Mouse (Mus musculus) testis, adult 2 months (tissue): Measurements from ENCODE around the gene Trp53i13. TPM values are rescaled to one million over a fixed set of nuclear protein-coding genes. Genes with fewer than 3 reads are reported as not detected.

Experiments used
- H3K27ac ChIP-seq: fragments of 200-500 bp; 2 replicates; pipeline ENCODE4 v1.5.1; 2012; ENCODE audit warnings: low read depth, low read length; ENCODE audit not compliant: control insufficient read depth, insufficient read depth
- H3K27me3 ChIP-seq: fragments of 200-500 bp; 2 replicates; pipeline ENCODE4 v1.6.1; 2012; ENCODE audit warnings: mild to moderate bottlenecking, low read length, moderate library complexity; ENCODE audit not compliant: control insufficient read depth, insufficient read depth
- H3K36me3 ChIP-seq: fragments of 200-500 bp; 2 replicates; pipeline ENCODE4 v1.6.1; 2012; ENCODE audit warnings: mild to moderate bottlenecking, low read length; ENCODE audit not compliant: control insufficient read depth, insufficient read depth
- H3K4me1 ChIP-seq: fragments of 200-500 bp; 2 replicates; pipeline ENCODE4 v1.6.1; 2012; ENCODE audit warnings: low read length; ENCODE audit not compliant: control insufficient read depth, insufficient read depth
- H3K4me3 ChIP-seq: fragments of 200-500 bp; 2 replicates; pipeline ENCODE4 v1.5.1; 2012; ENCODE audit warnings: low read depth, mild to moderate bottlenecking, low read length, moderate library complexity, mixed read lengths; ENCODE audit not compliant: control insufficient read depth
- CTCF ChIP-seq: fragments of 200-500 bp; IDR thresholded peaks from 2 replicates; pipeline ENCODE4 v1.5.1; 2012; ENCODE audit warnings: low read depth, mild to moderate bottlenecking, inconsistent platforms, low read length, moderate library complexity; ENCODE audit not compliant: control insufficient read depth, insufficient read depth, insufficient replicate concordance
- POLR2A ChIP-seq: fragments of 200-500 bp; IDR thresholded peaks from 2 replicates; pipeline ENCODE4 v1.6.1; 2012; ENCODE audit warnings: low read depth, mild to moderate bottlenecking, inconsistent platforms, low read length, moderate library complexity; ENCODE audit not compliant: control insufficient read depth
- polyA plus RNA-seq: library from polyadenylated mRNA; depleted of rRNA; stranded (reverse); fragments of >200 nt; gene quantifications from 2 replicates; pipeline ENCODE4 v1.2.3, GENCODE M21; 2012

Trp53i13 gene
- polyA plus RNA-seq, 1 experiment: 46.7 TPM

DNA sequence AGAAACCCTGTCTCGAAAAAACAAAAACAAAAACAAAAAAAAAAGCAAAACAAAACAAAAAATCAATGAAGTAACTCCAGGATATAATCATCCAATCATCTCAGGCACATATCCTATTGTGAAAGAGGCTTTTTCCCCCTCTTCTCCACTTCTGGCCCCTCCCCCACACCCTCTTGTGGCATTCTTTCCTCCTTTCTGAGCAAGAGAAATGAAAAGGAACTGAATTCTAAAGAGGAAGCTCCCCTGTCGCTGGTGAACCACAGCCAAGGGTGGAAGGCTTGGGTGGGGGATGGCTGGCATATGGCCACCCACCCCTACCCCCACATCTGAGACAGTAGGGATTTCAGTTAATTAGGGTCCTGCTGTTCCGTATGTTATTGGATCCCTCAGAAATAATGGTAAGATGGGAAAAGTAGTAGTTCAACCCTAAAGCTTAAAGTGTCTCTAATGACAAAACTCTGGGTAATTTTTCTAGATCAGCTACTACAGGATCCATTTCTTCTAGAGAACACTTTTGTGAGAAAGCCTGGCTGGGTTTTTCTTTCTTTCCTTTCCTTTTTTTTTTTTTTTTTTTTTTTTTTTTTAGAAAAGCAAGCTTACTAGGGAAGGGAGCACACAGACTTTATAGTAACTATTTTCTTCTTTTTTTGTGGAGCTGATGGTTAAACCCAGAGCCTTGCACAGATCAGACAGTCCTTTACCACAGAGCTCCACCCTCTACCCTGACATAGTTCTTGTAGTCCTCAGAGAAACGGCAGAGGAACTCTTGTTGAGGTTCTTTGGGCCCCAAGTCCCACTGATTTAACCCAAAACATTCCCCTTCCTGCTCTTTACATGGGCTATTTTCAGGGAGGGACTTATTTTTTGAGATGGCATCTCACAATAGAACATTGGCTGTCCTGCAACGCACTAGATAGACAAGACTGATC lies 5.1 kb upstream of the Trp53i13 start:
- Histone ChIP-seq H3K36me3 (no peaks in the 10 kb centered on the region), H3K27ac (no peak overlapping the region), H3K4me1 (peaks cover 11% of the 10 kb centered on the region), H3K4me3 (no peak overlapping the region), H3K27me3 (no peaks in the 10 kb centered on the region)
- no peak for TF ChIP-seq CTCF
- no peak for TF ChIP-seq POLR2A

DNA sequence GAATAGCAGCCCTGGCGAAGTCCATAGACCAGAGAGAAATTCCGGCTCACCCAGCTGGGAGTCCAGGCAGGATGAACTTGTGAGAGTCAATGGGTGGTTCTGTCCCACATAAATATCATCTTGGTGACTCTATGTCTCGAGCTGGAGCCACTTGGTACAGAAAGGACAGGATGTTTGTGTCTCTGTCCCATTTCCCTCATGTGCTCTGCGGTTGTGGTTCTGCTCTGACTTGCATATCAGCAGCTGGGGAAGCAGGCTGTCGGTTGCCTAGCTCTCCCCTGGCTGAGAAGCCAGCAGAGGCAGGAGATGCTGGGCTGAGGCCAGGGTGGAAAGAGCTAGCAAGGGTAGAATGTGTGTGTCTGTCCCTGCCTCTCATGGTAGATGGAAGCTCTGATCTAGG lies 3.3 kb upstream of the Trp53i13 start, which contains the start of gene Gm10392:
Gene Gm10392, minus strand, starts transcription at position 156 of the 400 bp plus-strand sequence.
- no peak for TF ChIP-seq CTCF
- no peak for TF ChIP-seq POLR2A
- H3K27me3 ChIP-seq: no peaks in the 10 kb centered on the region
- no peak within 1 kb of the TSS for H3K27ac ChIP-seq
- no peaks in the 10 kb centered on the region for H3K36me3 ChIP-seq
- H3K4me3 ChIP-seq: no peak within 1 kb of the TSS
- H3K4me1 ChIP-seq: peaks cover 26% of the 10 kb centered on the region

DNA sequence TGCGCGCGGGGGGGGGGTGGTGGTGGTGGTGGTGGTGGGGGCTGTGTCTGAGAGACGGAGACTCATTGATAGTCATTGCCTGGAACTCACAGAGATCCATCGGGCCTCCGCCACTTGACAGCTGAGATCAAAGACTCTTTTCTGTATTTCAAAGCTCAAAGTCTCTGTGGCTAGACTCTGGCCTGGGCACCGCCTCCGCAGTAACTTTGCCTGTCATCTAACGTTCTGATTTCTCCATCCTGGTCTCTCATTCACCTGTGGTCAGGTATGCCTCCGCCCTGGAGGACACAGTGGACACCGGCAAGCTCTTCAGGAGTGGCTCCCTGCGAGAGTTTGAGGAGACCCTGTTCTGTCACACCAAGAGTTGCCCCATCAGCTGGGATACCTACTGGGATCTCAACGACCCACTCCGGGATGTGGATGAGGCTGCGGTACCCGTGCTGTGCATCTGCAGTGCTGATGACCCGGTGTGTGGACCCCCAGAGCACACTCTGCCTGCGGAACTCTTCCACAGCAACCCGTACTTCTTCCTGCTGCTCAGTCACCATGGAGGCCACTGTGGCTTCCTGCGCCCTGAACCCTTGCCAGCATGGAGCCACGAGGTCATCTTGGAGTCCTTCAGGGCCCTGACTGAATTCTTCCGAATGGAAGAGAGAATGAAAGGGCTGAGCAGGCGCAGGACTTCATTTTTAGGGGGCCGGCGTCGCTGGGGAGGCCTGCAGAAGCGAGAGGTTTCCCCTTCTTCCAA lies 2.4 kb upstream of the Trp53i13 start:
- H3K4me3 ChIP-seq: no peak overlapping the region
- H3K36me3 ChIP-seq: no peaks in the 10 kb centered on the region
- no peaks in the 10 kb centered on the region for H3K27me3 ChIP-seq
- H3K27ac ChIP-seq: no peak overlapping the region
- peaks cover 32% of the 10 kb centered on the region for H3K4me1 ChIP-seq
- TF ChIP-seq CTCF: no peak
- TF ChIP-seq POLR2A: no peak

DNA sequence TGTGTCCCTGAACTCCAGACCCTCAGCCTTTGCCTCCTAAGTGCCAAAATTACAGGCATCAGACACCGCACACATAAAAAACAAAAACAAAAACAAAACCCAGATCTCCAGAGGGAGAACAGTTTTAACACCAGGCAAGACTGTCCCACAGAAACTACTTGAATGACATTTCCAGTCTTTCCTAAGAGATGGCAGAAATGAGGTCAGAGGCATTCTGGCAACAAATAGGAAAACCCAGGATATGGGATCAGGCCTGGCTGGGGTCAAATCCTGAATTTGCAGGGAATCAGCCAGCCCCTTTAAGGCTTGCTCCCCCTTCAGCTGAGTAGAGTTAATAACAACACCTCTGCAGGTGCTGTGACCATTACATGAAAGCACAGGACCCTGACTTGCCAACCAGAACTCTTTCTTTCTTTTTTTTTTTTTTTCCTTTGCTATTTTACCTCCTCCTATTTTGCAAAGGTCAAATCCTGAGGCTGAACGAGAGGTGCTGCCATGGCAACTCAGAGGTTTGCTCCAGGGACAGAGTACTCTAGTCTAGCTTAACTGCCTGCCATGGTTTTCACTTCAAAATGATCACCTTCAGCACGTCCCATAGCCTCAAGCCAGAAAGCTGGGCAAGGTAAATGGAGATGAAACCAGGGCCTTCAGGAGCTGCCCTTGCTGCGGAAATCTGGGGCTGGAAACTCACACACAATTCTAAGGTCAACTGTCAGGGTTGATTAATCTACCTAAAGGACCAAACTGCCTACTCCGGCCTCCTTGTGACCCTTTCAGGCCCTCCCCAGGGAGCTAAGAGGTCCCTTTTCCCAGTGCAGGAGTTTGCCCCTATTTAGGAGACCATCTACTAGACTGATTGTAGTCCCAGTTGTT lies 1.0 kb upstream of the Trp53i13 start:
- H3K4me3 ChIP-seq: no peak overlapping the region
- no peaks in the 10 kb centered on the region for H3K27me3 ChIP-seq
- H3K27ac ChIP-seq: no peak overlapping the region
- H3K36me3 ChIP-seq: no peaks in the 10 kb centered on the region
- TF ChIP-seq CTCF (no peak), POLR2A (no peak)
- peaks cover 35% of the 10 kb centered on the region for H3K4me1 ChIP-seq

DNA sequence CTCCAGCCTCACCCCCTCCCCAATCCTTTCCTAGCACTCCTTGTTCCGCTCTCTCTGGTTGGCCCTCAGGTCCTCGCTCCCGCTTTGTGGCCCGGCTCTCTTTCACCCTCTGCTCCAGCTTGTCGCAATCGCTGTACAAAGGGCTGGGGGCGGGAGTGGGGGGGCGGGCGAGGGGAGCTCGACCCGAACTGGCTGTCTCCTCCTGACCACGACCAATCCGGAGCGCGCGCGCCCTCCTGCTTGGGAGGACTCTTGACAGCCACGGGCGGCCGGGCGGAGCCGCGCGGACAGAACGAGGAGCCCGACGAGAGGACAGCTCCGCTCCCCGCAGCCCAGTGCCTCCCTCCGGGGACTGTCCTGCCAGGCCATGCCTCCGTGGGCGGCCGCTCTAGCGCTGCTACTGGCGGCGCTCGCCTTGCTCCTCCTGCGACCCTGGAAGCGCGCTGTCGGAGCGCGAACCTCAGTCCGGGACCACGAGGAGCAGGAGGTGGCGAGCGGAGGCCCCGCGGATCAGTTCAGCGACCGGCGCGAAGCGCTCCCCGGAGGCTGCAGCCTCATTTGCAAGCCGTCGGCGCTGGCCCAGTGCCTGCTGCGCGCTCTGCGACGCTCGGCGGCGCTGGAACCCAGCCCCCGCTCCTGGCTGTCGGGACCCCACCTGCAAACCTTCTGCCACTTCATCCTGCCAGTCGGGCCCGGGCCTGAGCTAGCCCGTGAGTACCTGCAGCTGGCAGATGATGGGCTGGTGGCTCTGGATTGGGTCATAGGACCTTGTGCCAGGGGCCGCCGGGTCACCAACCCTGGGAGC lies 746 bp downstream of the Trp53i13 start, which contains the start of gene Abhd15:
Gene Abhd15, plus strand, starts transcription at position 290 of the 805 bp plus-strand sequence.
- H3K4me1 ChIP-seq: peaks cover 33% of the 10 kb centered on the region
- no peaks in the 10 kb centered on the region for H3K36me3 ChIP-seq
- H3K27me3 ChIP-seq: no peaks in the 10 kb centered on the region
- peak within 1 kb of the TSS; percentile 77 for H3K4me3 ChIP-seq
- TF ChIP-seq CTCF: no peak
- 0 out of 2 replicates have a peak, but pooled peaks have one; percentile 40 for TF ChIP-seq POLR2A
- no peak within 1 kb of the TSS for H3K27ac ChIP-seq

DNA sequence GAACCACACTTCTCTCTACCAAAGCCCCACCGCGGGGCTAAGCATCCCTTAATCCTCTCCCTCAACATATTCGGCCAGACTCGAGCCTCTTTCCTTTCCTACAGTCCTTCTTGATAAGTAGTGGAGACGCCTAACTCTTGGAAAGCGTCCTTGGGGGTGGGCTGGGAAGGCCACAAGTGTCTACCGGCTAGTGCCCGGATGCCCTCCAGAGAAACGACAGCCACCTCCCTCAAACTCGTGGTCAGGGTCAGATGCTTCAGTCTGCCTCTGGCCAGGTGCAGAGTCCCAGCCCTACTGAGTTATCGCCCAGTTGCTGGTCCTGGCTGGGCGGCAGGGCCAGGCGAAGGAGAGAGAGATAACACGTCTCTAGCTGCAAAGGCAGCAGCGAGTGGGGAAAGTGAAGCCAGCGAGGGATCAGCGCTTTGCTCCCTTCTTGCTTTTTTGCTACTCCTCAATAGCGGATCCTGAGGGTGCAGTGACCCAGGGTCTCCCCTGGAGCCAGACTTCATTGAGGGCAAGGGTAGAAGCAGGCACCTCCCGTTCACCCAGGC lies 1.4 kb downstream of the Trp53i13 start:
- no peaks in the 10 kb centered on the region for H3K36me3 ChIP-seq
- H3K27me3 ChIP-seq: no peaks in the 10 kb centered on the region
- H3K4me3 ChIP-seq: peak overlapping the region; percentile 43
- no peak overlapping the region for H3K27ac ChIP-seq
- TF ChIP-seq CTCF (no peak), POLR2A (no peak)
- peaks cover 33% of the 10 kb centered on the region for H3K4me1 ChIP-seq
